Mouse (Mus musculus): ENCODE measurements at regions not wholly inside any gene's neighbourhood (a gene's known extent, or its start where the extent isn't known, plus 50 kb on each side); places are given as distances from the start of the nearest gene placed in this dataset.

DNA sequence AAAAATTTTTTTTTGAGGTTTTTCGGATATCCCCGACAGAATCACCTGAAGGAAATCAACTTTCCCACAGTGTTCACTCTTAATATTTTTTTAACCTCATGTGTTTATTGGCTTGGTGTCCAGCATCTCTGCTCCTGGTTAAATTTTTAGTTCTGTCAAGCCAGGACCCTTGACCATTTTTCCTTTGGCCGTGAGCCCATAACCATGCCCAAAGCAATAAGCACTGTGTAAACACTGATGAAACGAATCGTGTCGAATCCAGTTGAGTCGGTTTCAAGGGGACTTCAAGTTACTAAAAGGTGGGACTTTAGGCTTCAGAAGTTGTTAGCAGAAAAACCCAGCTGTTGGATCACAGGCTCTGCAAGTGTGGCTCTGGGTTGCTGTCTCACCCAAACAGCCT, 117.0 kb upstream of the Spdye4c start:
- ATAC-seq (ENCODE audit: low TSS enrichment), result no peak

DNA sequence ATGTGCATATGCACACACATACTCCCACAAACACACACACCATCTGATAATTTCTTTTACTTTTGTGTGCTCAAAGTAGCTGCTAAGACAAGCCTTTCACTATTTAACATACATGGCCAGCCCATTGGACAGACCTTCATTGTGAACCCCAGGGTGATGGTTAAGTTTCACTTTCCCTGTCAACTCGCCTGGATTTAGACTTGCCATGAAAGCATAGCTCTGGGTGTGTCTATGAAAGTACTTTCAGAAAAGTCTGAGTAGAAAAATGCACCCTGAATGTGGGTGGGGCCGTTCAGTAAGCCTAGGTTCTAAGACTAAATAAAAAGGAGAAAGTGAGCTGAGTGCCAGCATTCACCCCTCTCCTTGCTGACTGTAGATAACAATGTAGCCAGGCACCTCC, 113.8 kb upstream of the Spdye4c start:
- ATAC-seq (ENCODE audit: low TSS enrichment), result no peak

DNA sequence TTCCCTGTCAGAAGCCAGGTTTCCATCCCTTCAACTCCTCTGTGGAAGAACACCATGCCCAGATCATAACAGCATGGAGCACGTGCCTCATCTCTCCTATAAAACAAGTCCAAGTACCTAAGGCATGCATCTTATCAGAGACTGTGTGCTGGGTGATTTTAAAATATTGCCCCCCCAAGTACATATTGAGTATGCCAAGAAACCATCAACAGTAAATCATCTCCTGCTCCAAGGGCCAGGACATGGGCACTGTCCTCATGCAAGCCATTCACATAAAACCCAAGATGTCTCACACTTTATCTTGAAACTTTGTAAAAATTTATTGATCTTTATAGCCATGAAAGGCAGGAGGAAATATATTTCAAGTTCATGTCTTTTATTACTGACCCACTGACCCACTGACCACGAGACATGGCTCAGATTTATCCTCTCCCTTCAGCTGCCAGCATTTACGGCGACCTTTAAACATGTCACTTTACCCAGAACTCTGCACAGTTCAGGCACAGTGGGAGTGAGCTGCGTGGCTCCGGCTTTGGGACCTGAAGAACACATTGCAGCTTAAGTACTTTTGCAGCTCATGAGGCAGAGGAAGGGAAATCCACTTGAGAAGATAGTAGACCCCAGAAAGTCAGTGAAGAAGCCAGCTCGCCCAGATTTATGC, 99.7 kb upstream of the Spdye4c start:
- ATAC-seq (ENCODE audit: low TSS enrichment), result no peak

DNA sequence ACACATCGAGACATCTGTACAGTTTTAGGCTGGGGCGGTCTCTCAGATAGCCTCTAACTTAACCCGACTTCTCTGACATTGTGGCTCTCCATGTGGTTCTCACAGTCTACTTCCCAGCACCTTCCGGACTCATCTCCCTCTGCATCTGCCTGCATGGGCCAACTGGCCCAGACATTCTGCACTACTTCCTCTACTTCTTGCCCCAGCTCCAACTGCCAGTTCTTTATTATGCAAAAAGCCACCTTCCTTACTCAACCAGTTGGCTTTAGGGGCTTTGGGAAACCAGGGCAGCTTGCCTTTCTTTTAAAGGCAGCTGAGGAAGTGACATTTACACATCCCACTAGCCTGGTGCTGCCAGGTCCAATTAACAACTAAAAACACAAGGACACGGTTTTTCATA, 97.1 kb upstream of the Spdye4c start:
- ATAC-seq (ENCODE audit: low TSS enrichment), result no peak

DNA sequence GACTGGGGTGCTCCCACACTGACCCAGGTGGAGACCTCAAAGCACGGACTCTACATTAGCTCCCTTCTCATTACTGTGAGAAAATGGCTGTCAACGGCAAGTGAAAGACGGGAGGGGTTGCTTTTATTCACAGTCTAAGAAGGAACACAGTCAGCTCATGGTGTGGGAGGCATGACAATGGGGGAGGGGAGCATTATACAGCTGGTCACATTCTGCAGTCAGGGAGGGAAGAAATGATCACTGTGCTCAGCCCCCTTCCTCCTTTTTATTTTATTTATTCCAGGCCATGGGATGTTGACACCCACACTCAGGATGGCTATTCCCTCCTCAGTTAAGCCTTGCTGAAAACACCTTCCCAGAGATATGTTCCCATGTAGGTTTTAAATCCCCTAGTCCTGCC, 93.1 kb upstream of the Spdye4c start:
- ATAC-seq (ENCODE audit: low TSS enrichment), result peak; percentile 31; the same call in 1 of the 2 replicates

DNA sequence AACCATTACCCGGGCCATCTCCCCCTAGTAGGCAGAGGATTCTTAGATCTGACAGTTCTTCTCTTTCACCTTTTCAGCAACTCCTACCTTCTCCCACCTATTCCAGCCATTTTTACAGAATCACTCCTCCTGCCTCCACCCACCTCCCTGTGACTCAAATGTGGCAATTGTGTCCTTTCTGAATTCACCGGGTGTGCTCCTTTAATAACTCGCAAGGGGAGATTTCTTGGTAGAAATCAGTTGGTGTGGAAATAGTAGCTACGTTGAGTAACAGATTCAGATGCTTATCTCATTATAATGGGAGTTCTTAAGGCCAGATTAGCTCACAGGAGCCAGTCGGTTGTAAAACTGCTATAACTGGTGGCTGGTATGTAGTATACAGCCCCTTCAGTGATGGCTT, 92.4 kb upstream of the Spdye4c start:
- peak; percentile 20; the same call in 1 of the 2 replicates for ATAC-seq (ENCODE audit: low TSS enrichment)

DNA sequence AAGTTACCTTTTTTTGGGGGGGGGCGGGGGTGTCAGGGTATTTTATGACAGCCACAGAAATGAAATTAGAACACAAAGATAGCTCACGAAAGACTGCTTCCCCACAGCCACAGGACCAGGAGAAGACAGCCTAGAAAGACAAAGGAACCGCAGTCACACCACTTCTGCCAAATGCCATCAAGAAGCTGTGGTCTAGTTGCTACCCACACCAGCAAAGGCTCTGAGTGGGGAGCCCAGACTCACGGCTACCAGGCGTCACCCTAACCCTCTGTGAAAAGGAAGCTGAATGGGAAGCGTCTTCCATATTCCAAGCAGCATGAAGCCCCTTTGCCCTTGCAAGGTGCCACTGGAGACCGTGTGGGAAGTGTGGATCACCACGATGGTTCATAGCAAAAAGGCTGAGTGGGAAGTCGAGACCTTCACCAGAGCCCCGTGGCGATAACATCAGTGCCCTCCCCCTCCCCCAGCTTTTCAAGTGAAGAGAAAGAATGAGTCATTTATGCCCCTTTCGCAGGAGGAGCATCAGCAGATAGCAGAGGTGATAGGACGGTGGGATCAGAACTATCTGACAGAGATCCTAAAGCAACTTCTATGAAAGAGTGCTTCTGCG, 91.3 kb upstream of the Spdye4c start:
- no peak for ATAC-seq (ENCODE audit: low TSS enrichment)

DNA sequence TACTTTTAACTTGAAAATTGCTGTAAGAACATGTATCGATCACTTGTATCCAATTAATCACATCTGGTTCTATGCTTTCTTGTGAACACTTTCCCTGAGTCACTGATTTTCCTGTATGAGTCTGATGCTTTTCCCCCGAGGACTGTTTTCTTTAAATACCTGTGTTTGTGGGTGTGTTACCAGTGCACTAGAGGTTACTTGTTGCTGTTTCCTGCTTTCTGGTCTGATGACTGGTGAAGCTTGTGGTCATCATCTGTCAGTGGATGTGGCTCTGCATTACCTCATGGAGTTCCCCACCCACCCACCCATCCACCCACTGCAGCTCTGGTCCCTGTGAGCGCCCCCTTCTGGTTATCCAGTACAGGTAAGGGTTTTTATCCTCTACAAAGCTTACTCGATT, 88.3 kb upstream of the Spdye4c start:
- ATAC-seq (ENCODE audit: low TSS enrichment), result no peak

DNA sequence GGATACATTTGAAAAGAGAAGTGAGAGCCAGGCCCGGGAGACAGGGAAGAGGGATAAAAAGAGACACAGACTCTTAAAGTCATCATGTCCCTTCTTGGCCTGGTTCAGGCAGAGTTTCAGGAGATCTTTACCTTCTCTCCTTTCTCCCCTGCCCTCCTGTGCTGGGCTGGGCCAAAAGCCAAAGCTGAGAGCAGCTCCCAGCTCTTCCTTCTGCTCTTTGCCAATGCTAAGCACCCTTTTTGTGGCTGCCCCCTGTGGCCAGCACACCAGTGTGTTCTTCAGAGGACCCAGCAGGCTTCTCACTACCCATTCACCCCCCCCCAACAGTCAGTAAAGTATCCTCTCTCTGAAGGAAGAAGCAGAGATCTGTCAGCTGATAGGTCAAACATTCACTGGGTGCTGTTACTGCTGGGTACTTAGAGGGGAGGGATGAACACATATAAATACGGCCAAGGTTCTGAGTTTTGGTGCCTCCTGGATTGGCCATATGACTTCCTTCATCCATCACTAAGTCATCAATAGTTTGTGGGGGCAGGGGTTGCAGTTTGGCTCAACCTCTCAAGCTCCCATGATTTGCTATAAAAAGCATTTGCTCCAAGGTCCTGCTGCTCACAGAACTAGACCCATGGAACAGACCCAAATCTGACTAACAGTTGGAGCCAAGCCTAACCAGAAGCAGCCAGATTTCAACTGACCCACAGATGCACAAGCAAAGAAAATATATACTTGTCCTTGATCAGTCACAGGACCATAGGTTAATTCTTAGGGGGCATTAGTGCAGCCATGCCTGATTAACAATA, 87.7 kb upstream of the Spdye4c start:
- ATAC-seq (ENCODE audit: low TSS enrichment), result no peak

DNA sequence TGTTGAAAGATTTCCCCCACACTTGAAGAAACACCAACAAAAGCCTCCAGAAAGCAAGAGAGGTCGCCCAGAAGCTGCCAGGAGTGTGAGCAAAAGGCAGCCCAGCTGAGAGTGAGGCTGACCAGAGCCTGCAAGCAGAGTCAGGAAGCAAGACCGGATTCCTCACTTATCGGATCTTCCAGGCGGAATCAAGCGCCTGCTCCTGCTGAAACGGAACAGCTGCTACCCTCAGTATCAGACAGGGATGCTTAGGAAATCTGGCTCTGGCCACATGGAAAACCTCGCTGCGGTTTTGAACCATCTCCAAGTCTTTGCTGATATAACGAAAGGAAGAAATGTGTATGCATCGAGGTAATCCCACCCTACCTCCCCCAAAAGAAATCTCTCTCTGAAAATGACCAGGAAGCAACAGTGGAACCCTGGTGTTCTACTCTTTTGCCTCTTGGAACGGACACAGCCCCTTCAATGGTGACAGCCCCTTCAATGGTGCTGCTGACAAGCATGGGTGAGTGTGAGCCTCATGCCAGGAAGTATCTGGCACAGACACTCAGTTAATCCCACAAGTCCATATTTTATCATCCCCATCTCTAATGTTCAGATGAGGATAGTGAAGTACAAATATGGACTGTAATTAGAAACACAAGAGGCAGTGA, 83.3 kb upstream of the Spdye4c start:
- ATAC-seq (ENCODE audit: low TSS enrichment), result no peak

DNA sequence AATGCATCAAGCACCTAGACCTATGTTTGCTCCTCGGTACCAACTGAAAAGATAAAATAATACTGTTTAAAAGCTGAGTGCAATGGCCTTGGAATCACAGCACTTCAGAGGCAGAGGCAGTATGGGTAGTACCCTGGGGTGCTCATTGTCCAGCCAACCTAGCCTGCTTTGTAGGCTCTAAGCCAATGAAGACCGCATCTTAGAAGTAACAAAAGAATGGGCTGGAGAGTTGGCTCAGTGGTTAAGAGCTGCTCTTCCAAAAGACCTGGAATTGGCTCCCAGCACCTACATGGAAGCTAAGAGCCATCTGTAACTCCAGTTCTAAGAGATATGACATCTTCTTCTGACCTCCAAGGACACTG, 82.8 kb upstream of the Spdye4c start:
- ATAC-seq (ENCODE audit: low TSS enrichment), result no peak

DNA sequence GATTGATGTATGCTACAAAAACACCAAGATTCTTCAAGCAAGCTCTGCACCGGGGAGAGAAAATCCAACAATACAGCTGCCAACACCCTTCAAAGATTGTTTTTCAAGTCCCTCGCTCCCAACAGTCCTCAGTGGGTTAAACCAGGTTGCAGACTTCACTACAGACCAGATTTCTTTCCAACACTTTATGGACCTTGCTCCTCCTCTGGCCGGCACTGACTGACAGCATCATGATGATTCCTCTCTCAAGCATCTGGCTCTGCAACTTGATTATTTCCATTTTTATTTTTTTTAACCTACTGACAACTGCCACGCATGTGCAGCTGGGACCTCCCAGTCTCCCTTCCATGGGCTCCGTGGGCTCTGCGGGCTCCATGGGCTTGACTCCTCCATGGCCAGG, 79.7 kb upstream of the Spdye4c start:
- ATAC-seq (ENCODE audit: low TSS enrichment), result no peak

DNA sequence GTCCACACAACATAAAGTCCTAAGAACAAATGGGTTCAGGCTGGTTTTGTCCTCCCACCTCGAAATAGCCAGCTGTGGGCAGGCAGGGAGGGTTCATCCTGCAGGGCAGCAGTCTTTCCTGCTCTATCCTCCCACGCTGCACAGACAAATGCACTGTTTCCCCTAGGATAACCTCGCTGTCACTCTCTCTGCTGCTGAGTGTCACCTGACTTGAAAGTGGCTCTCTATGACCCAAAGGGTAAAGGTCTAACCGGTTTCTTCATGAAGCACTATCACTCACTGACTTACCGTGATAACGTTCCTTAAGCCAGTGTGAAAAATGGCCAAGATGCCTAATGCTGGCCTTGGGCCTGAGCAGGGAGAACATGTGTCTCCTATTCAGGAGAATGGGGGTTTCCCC, 78.2 kb upstream of the Spdye4c start:
- no peak for ATAC-seq (ENCODE audit: low TSS enrichment)

DNA sequence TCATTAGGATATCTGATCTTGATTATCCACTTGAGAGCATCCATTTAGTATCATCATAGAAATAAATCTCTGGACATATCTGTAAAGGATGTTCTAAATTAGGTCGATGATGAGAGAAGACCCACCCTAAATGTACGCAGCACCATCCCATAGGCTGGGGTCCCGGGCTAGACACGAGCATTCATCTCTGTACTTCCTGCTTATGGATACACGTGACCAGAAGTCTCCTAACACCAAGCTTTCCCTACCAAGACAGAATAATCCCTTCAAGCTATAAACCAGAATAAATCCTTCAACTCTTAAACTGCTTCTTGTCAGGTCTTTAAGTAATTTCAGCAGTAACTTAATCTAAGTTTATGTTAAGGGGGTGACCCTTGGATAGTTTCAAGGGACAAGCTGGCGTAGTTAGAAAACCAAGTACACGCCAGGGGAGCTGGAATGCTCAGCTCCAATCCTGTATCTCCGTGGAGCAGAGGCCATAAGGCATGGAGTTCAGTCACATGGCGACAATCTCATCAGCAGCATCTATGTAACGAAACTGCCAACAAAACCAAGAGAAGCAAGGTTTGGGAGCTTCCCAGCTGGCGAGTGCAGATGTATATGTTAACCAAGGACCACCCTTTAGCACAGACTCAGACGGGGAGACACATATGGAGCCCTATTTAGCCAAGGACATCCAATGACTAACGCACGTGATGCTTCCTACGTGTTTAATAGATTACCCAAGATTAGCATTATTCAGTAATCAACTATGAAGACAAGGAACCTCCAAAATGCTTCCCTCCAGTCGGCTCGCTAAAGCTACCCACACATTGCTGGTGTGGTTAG, 76.3 kb upstream of the Spdye4c start:
- no peak for ATAC-seq (ENCODE audit: low TSS enrichment)

DNA sequence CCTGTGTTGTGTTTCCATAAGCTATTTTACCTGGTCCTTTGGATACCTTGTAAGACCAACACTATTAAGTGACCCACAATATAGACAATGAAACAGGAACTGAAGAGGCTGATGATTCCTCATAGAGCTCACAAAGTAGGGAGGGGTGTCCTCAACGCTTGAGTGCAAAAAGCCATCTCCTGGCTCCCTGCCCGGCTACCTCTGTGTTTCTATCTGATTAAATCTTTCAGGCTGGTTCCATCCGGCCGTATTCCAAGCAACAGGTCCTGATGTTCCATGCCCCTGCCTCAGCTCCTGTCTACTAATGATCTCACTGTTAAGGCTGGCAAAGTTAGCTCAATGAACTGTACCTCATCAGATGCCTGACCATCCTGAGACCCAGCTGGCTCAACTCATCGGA, 75.3 kb upstream of the Spdye4c start:
- ATAC-seq (ENCODE audit: low TSS enrichment), result no peak

DNA sequence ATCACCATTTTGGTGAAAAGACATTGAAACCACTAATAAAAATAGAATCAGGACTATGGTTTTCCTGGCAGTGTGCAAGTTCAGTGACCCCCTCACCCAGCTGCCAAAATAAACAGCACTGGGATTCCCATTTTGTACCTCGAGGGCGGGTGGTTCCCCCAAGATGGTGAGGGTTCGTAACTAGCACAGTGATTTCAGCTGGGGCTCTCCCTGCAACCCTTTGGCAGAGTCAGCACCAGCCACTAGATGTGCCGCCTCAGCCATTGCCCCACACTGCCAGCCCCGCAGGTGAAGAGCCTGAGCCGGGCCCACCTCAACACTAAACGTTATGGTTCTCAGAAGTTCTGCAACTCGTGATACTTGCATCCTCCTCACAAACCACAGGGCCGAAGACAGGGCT, 74.3 kb upstream of the Spdye4c start:
- ATAC-seq (ENCODE audit: low TSS enrichment), result no peak

DNA sequence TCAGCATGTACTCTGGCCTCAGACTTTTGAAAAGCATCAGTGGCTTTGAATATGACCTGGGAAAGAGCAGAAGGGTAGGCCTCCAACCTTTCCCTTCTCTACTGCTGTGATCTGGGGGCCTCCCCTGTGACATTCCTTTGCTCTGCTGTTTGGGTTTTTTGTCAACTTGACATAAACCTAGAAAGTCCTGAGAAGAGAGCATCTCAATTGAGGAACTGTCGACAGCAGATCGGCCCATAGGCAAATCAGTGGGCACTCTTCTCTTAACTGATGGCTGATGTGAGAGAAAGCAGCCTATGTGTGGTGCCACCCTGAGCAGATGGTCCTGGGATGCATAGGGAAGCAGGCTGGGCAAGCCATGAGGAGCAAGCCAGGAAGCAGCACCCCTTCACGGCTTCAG, 72.9 kb upstream of the Spdye4c start:
- no peak for ATAC-seq (ENCODE audit: low TSS enrichment)

DNA sequence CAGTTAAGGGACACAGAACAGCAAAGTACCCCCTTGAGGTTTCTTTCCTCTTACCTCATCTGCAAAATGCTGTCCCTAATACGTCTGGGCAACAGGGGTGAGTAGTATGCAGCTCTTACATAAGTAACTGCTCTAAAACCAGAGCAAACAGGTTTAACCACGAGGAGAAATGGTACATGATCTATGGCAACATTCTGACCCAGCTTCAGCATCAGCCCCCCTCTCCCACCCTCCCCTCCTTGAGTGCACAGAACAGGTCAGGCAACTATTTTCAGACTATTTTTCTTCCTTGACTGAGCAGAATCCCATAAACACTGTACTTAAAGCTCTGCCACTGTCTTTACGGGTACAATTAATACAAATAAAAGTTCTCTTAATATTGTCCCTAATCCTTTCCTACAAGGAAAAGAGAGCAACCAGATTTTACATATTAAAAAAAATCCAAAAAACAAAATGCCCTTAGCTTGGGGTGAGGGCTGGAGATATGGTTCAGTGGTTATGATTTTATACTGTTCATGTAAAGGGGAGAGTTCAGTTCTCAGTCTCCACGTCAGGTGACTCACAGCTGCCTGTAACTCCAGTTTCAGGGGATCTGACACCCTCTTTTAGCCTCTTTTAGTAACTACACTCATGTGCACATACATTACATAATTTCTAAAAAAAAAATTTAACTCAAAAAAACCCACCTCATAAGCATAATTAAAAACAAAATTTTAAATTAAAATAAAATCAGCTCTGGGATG, 69.1 kb upstream of the Spdye4c start:
- no peak for ATAC-seq (ENCODE audit: low TSS enrichment)

DNA sequence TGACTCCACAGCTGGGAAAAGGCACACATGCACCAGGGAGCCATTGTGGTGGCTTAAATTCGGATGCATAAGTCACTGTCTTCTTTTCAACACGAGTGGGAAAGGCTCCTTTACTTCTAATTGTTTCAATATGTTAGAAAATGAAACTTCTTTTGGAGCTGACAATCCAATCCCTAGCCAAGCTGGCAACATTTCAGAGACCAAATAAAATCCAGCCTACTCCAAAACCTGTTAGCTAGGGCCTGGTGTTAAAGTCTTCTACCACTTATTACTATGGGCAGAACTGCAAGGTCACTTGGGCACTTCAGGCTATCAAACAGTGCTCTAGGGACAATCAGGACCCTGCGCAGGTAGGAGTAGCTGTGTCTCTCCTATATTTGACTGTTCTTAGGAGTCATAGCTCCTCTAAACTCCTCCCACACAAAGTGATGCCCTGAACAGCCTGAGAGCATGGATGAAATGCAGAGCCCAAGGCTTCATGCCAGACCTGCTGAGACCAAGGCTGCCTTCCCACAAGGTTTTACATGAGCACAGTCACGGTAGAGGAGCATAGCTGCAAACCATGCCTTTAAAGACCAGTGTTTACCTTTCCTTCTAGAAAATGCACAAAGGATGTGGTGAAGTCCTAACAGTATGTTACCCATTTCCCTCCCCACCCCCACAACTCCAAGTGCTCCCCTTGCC, 67.4 kb upstream of the Spdye4c start:
- no peak for ATAC-seq (ENCODE audit: low TSS enrichment)

DNA sequence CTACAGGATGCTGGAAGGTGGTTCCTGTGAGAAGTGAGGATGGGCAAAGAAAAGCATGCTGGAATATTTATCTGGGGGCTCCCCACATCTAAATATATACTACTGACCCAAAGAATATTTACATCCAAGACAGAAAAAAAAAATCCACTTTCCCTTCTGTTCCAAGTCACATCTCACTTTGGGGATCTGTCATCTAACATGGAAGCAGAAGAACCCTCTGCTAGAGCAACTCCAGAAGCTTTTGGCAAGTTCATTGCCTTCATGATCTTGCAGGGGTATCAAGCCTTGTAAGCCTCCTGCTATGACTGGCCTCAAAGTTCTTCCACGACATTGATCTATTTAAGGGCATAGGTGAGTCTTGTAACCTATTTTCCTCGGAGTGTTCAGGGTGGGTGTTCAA, 64.9 kb upstream of the Spdye4c start:
- ATAC-seq (ENCODE audit: low TSS enrichment), result no peak
